Mouse (Mus musculus) ES-E14 (cell line): Measurements from ENCODE around the gene Chmp6.

Experiments used
- CHD2 ChIP-seq: IDR thresholded peaks from 2 replicates; pipeline ENCODE4 v1.6.1; 2014; ENCODE audit warnings: mild to moderate bottlenecking, low read depth, low read length, inconsistent platforms
- HCFC1 ChIP-seq: IDR thresholded peaks from 2 replicates; pipeline ENCODE4 v1.6.1; 2012; ENCODE audit warnings: low read length, inconsistent platforms, borderline replicate concordance; ENCODE audit not compliant: insufficient read depth

- TF ChIP-seq CHD2 (no peak), HCFC1 (no peak)
Observed at GRCm38 (mm10) chr11:119956590-119956989, 43.3 kb downstream of the Chmp6 start.
